Mouse (Mus musculus) small intestine, adult 2 months (tissue): ENCODE results near the gene Baiap2l2. TPM values are rescaled to one million over a fixed set of nuclear protein-coding genes. Genes with fewer than 3 reads are reported as not detected.
"Not testable (repeated sequence)": the region's sequence is repeated elsewhere in the genome, so short reads cannot be mapped to it uniquely, and the experiment has no call there.

Experiments used
- H3K27ac ChIP-seq: fragments of 200-500 bp; 2 replicates; pipeline ENCODE4 v1.5.1; 2012; ENCODE audit warnings: low read depth, low read length, control low read depth, inconsistent platforms; ENCODE audit not compliant: insufficient read depth
- H3K27me3 ChIP-seq: fragments of 200-500 bp; 2 replicates; pipeline ENCODE4 v1.6.1; 2012; ENCODE audit warnings: mild to moderate bottlenecking, moderate library complexity, low read length, inconsistent platforms; ENCODE audit not compliant: control insufficient read depth, insufficient read depth
- H3K36me3 ChIP-seq: fragments of 200-500 bp; 2 replicates; pipeline ENCODE4 v1.6.1; 2012; ENCODE audit warnings: mild to moderate bottlenecking, low read length, control low read depth, inconsistent platforms; ENCODE audit not compliant: control insufficient read depth, insufficient read depth
- H3K4me1 ChIP-seq: fragments of 200-500 bp; 2 replicates; pipeline ENCODE4 v1.6.1; 2012; ENCODE audit warnings: low read length, inconsistent platforms, mixed read lengths; ENCODE audit not compliant: control insufficient read depth, insufficient read depth, insufficient read length
- H3K4me3 ChIP-seq: fragments of 200-500 bp; 2 replicates; pipeline ENCODE4 v1.5.1; 2012; ENCODE audit warnings: low read depth, mild to moderate bottlenecking, control low read depth, inconsistent platforms, low read length, moderate library complexity
- CTCF ChIP-seq: fragments of 200-500 bp; IDR thresholded peaks from 2 replicates; pipeline ENCODE4 v1.5.1; 2012; ENCODE audit warnings: low read depth, mild to moderate bottlenecking, control low read depth, inconsistent platforms, low read length, moderate library complexity, mixed read lengths; ENCODE audit not compliant: insufficient replicate concordance, insufficient read length; ENCODE audit errors: extremely low read depth
- POLR2A ChIP-seq: fragments of 200-500 bp; IDR thresholded peaks from 2 replicates; pipeline ENCODE4 v1.6.1; 2012; ENCODE audit warnings: low read depth, mild to moderate bottlenecking, control low read depth, inconsistent platforms, low read length, moderate library complexity
- WGBS: fragments of 180-500 bp; shearing (Covaris S2); methylation state at CpG from one replicate; pipeline ENCODE4 v1.1.7; 2018; 5-methylcytosine and 5-hydroxymethylcytosine counted together
- polyA plus RNA-seq: library from polyadenylated mRNA; depleted of rRNA; stranded (reverse); fragments of >200 nt; gene quantifications from 2 replicates; pipeline ENCODE4 v1.2.3, GENCODE M21; 2012

Baiap2l2 gene
- polyA plus RNA-seq, 1 experiment: 542 TPM

DNA sequence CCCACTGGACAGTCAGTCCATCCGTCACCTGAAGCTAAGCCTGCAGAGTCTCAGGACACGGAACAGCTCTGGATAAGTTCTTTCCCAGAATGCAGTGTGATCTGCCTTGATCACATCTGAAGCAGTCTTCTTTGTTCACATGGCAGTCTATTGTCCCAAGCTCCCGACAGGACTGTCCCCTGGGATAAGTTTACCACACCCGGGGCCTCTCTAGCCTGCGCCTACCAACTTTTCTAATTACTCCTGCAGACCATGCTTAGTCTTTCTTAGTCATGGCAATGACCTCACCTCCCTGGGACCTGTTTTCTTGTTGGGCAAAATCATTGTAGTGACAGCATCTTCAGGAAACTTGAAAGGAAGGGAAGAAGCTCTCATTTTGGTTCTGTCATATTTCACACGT is 47.3 kb downstream of the Baiap2l2 start:
- WGBS: 84% methylated on average over 6 of the region's 6 CpGs
- H3K27ac ChIP-seq: no peak overlapping the region
- H3K36me3 ChIP-seq: peaks cover 32% of the 10 kb centered on the region
- peaks cover 9% of the 10 kb centered on the region for H3K4me1 ChIP-seq
- TF ChIP-seq CTCF (no peak), POLR2A (no peak)
- H3K4me3 ChIP-seq: no peak overlapping the region
- no peaks in the 10 kb centered on the region for H3K27me3 ChIP-seq

DNA sequence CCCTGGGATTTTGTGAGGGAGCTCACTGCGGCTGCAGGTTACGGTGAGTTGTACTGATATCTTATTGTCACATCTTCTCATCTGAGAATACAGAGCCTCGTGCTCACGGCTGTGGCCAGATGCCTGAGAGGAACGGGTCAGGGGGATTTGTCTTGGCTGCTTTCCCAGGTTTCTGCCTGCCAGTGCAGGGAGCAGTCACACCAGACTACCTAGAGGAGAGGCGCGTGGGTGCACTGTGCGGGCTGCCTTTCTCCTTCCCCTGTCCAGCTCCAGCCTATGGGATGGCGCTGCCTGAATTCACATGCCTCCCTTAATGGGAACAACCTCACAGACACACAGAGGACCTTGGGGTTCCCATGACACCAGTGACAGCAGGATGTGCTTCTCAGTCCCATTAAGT is 50.1 kb downstream of the Baiap2l2 start:
- TF ChIP-seq CTCF (no peak), POLR2A (no peak)
- H3K27ac ChIP-seq: no peak overlapping the region
- peaks cover 28% of the 10 kb centered on the region for H3K36me3 ChIP-seq
- no peaks in the 10 kb centered on the region for H3K27me3 ChIP-seq
- no peak overlapping the region for H3K4me3 ChIP-seq
- WGBS: 45% methylated on average over 9 of the region's 9 CpGs
- H3K4me1 ChIP-seq: peaks cover 11% of the 10 kb centered on the region

DNA sequence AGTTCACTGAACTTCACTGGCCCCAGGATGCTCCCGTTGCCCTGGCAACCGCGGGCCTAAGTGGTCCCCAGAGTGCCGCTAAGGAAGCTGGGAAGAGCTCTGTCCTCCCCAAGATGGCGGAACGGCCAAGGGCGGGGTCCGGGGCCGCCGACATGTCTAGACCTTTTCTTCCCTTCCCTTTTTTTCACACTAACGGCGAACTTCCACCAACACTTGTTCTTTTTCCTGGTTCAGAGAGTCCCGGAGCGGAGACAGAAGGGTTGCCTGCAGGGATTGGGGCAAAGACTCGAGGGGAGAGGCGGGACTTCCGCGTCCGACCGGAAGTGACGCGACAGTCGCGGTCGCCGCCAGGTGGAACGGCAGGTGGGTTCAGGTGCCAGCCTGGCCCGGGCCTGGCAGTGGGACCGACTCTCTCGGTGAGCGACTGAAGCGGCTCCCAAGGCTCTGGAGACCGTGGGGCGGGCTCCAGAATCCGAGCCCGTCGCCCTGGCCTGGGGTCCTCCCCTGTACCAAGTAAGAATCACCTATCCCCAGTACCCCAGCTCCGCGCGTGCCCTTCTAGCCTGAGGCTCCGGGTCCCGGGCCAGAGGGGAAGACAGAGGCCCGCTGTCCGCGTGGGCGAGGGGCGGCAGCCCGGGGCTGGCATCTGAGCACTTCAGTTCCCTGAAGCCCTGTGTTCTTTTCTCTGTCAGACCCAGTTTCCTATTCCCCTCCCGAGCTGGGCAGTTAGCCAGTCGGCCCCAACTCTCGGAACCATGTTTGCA is 56.1 kb downstream of the Baiap2l2 start, which contains the start of the genes Pick1 and Gm49486:
Pick1 (plus strand) TSS at position 116 of the 764 bp plus-strand sequence.
Gm49486 (plus strand) TSS at position 334 of the 764 bp plus-strand sequence.
- under 1% methylated on average over 51 of the region's 51 CpGs for WGBS
- peaks cover 9% of the 10 kb centered on the region; the same call in 1 of the 2 replicates for H3K4me1 ChIP-seq
- H3K27ac ChIP-seq: peak within 1 kb of the TSS; percentile 96
- TF ChIP-seq CTCF (no peak), POLR2A (peak; percentile 54; the same call in 1 of the 2 replicates)
- H3K4me3 ChIP-seq: peak within 1 kb of the TSS; percentile 92
- H3K36me3 ChIP-seq: peaks cover 8% of the 10 kb centered on the region; the same call in 1 of the 2 replicates
- no peaks in the 10 kb centered on the region for H3K27me3 ChIP-seq

DNA sequence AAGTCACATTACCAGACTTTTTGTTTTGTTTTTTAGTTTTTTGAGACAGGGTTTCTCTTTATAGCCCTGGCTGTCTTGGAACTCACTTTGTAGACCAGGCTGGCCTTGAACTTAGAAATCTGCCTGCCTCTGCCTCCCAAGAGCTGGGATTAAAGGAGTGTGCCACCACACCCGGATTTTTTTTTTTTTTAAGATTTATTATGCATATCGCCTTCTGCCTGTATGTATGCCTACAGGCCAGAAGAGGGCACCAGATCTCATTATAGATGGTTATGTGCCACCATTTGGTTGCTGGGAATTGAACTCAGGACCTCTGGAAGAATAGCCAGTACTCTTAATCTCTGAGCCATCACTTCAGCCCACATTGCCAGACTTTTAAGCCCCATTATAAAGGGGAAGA is 59.6 kb downstream of the Baiap2l2 start:
- not testable (repeated sequence) for H3K4me3 ChIP-seq, H3K27me3 ChIP-seq, H3K36me3 ChIP-seq, H3K4me1 ChIP-seq, H3K27ac ChIP-seq
- 56% methylated on average over 2 of the region's 2 CpGs for WGBS

DNA sequence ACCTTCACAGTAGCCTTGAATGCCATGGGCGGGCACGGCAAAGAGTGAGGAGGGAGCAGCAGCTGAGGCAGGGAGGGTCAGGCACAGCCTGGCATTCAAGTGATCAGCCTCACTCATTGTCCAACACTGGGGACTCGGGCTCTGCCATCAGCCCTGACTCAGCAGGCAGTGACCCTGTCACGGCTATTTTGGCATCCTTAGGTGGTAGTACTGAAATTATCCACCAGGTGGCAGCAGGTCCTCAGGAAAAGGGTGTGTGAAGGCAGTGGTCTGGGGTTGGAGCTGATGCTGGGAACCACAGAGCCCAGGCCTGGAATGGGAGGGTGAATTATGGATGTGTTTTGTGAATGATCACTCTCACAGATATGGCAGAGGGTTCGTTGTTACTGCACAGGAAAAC is 60.7 kb downstream of the Baiap2l2 start:
- no peak for TF ChIP-seq POLR2A
- TF ChIP-seq CTCF: peak; percentile 90; the same call in 1 of the 2 replicates
- Histone ChIP-seq H3K27me3 (no peaks in the 10 kb centered on the region), H3K4me1 (peaks cover 3% of the 10 kb centered on the region; the same call in 1 of the 2 replicates), H3K4me3 (no peak overlapping the region), H3K36me3 (no peaks in the 10 kb centered on the region), H3K27ac (no peak overlapping the region)
- WGBS: 9% methylated on average over 5 of the region's 5 CpGs

DNA sequence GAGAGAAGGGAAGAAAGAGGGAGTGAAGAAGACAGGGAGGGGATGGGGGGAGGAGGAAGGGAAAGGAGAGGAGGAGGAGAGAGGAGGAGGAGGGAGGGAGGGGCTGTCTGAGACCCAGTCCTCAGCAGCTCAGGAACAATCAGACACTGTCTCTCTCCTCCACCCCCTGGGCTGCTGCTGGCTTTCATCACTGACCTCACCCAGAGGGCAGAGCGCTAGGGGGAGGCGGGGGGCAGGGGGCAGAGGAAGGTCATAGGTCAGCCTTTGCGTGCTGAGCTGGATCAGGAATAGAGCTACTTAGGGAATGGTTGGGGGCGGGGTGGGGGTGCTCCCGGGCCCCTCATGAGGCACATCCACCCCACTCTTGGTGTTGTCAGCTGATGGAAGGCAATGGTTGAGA is 61.7 kb downstream of the Baiap2l2 start:
- Histone ChIP-seq H3K27me3 (no peaks in the 10 kb centered on the region), H3K4me3 (no peak overlapping the region), H3K4me1 (no peaks in the 10 kb centered on the region), H3K27ac (no peak overlapping the region), H3K36me3 (no peaks in the 10 kb centered on the region)
- WGBS: 30% methylated on average over 5 of the region's 5 CpGs
- TF ChIP-seq POLR2A (no peak), CTCF (no peak)

DNA sequence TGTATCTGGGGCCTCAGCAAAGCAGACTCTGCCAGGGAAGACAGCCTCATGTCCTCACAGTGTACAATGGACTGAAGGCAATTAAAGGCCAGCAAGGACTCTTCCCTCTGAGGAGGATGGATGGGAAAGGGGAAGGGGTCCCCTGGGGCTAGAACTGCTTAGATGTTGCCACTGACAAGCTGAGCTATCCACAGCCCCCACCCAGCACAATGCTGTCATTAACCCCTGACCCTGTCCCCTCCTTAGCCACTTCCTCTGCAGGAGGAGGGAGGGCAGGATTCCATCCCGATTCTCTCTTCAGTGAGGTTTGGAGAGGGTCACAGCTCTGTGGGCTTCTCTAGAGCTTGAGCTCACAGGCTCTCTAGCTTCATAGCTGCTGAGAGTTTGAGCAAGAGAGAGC is 65.8 kb downstream of the Baiap2l2 start:
- H3K4me3 ChIP-seq: no peak overlapping the region
- 3% methylated on average over 1 of the region's 1 CpGs for WGBS
- no peak for TF ChIP-seq CTCF
- no peak for TF ChIP-seq POLR2A
- no peak overlapping the region for H3K27ac ChIP-seq
- H3K4me1 ChIP-seq: no peaks in the 10 kb centered on the region
- H3K36me3 ChIP-seq: no peaks in the 10 kb centered on the region
- H3K27me3 ChIP-seq: no peaks in the 10 kb centered on the region
